Mouse (Mus musculus) heart, embryonic 11.5 days (tissue): Measurements from ENCODE around the gene Casp4. TPM values are rescaled to one million over a fixed set of nuclear protein-coding genes. Genes with fewer than 3 reads are reported as not detected.

Experiments
- ATAC-seq: fragments of 200-750 bp; cut with Nextera tagmentation; replicated peaks from 2 replicates; pipeline ENCODE4 v1.8.0; 2017; ENCODE audit warnings: moderate library complexity; ENCODE audit not compliant: insufficient number of reproducible peaks, low FRiP score, low TSS enrichment
- H3K27ac ChIP-seq: fragments of 300-500 bp; sonication (generic); 2 replicates; pipeline ENCODE4 v1.5.1; 2014; ENCODE audit warnings: mild to moderate bottlenecking, low read depth, low read length
- H3K27me3 ChIP-seq: fragments of 300-500 bp; sonication (generic); 2 replicates; pipeline ENCODE4 v1.6.1; 2014; ENCODE audit warnings: mild to moderate bottlenecking, low read length, mixed read lengths; ENCODE audit not compliant: control insufficient read depth, insufficient read depth
- H3K36me3 ChIP-seq: fragments of 300-500 bp; sonication (generic); 2 replicates; pipeline ENCODE4 v1.6.1; 2014; ENCODE audit warnings: mild to moderate bottlenecking, low read length, moderate library complexity, mixed read lengths; ENCODE audit not compliant: control insufficient read depth, insufficient read depth
- H3K4me1 ChIP-seq: fragments of 300-500 bp; sonication (generic); 2 replicates; pipeline ENCODE4 v1.6.1; 2014; ENCODE audit warnings: low read length; ENCODE audit not compliant: control insufficient read depth, insufficient read depth
- H3K4me2 ChIP-seq: fragments of 300-500 bp; sonication (generic); 2 replicates; pipeline ENCODE4 v1.6.1; 2014; ENCODE audit warnings: mild to moderate bottlenecking, moderate library complexity
- H3K4me3 ChIP-seq: fragments of 300-500 bp; sonication (generic); 2 replicates; pipeline ENCODE4 v1.5.1; 2014; ENCODE audit warnings: low read depth, low read length
- H3K9ac ChIP-seq: fragments of 300-500 bp; sonication (generic); 2 replicates; pipeline ENCODE4 v1.6.1; 2014; ENCODE audit warnings: mild to moderate bottlenecking, low read depth, low read length, moderate library complexity
- H3K9me3 ChIP-seq: fragments of 300-500 bp; sonication (generic); replicated peaks from 2 replicates; pipeline ENCODE4 v1.6.1; 2016; ENCODE audit warnings: low read length; ENCODE audit not compliant: control insufficient read depth
- WGBS: fragments of 180-500 bp; shearing (Covaris S2); extraction: QIAGEN DNeasy Blood & Tissue Kit; methylation state at CpG from one replicate; pipeline ENCODE4 v1.1.7; 2014; ENCODE audit not compliant: insufficient replicate concordance; 5-methylcytosine and 5-hydroxymethylcytosine counted together
- polyA plus RNA-seq: library from polyadenylated mRNA; unstranded; fragments of >200 nt; fragmentation: Nextera tagmentation; extraction: Ambion mirVana; gene quantifications from 2 replicates; pipeline ENCODE4 v1.2.1, GENCODE M21; 2014

Gene Casp4
- polyA plus RNA-seq, 1 experiment from 2014 or later, result 1.1 TPM

GRCm38 (mm10) chr9:5298329-5299131, 10.1 kb upstream of the Casp4 start, which contains the start of gene Casp1:
Gene Casp1 (plus strand): TSS chr9:5298517.
- WGBS, result 73% methylated on average over 11 of the region's 11 CpGs
- H3K27me3 ChIP-seq, result no peaks in the 10 kb centered on the region
- no peak within 1 kb of the TSS for H3K27ac ChIP-seq
- H3K36me3 ChIP-seq, result no peaks in the 10 kb centered on the region
- no peak within 1 kb of the TSS for H3K4me2 ChIP-seq
- H3K4me3 ChIP-seq, result no peak within 1 kb of the TSS
- no peaks in the 10 kb centered on the region for H3K9me3 ChIP-seq
- no peak within 1 kb of the TSS for H3K9ac ChIP-seq
- no peak for ATAC-seq
- no peaks in the 10 kb centered on the region for H3K4me1 ChIP-seq

GRCm38 (mm10) chr9:5299132-5299381, 9.6 kb upstream of the Casp4 start:
- H3K9me3 ChIP-seq, result no peaks in the 10 kb centered on the region
- no peak overlapping the region for H3K4me2 ChIP-seq
- H3K27me3 ChIP-seq, result no peaks in the 10 kb centered on the region
- no peaks in the 10 kb centered on the region for H3K36me3 ChIP-seq
- H3K9ac ChIP-seq, result no peak overlapping the region
- WGBS, result 72% methylated on average over 2 of the region's 2 CpGs
- H3K4me3 ChIP-seq, result no peak overlapping the region
- ATAC-seq, result no peak
- no peaks in the 10 kb centered on the region for H3K4me1 ChIP-seq
- no peak overlapping the region for H3K27ac ChIP-seq

- no peak for ATAC-seq
- Histone ChIP-seq H3K4me1 (no peaks in the 10 kb centered on the region), H3K9me3 (no peaks in the 10 kb centered on the region), H3K4me2 (no peak overlapping the region), H3K4me3 (no peak overlapping the region), H3K9ac (no peak overlapping the region), H3K27me3 (no peaks in the 10 kb centered on the region), H3K27ac (no peak overlapping the region), H3K36me3 (no peaks in the 10 kb centered on the region)
Observed at GRCm38 (mm10) chr9:5310112-5310511, 1.5 kb downstream of the Casp4 start.

- WGBS, result 70% methylated on average over 4 of the region's 4 CpGs
- H3K27me3 ChIP-seq, result no peaks in the 10 kb centered on the region
- H3K4me3 ChIP-seq, result no peak overlapping the region
- no peaks in the 10 kb centered on the region for H3K36me3 ChIP-seq
- H3K4me1 ChIP-seq, result no peaks in the 10 kb centered on the region
- no peak for ATAC-seq
- no peak overlapping the region for H3K4me2 ChIP-seq
- H3K9me3 ChIP-seq, result no peaks in the 10 kb centered on the region
- H3K27ac ChIP-seq, result no peak overlapping the region
- H3K9ac ChIP-seq, result no peak overlapping the region
Observed at GRCm38 (mm10) chr9:5311435-5311834, 2.8 kb downstream of the Casp4 start.

GRCm38 (mm10) chr9:5328204-5328603, 19.6 kb downstream of the Casp4 start:
- Histone ChIP-seq H3K4me3 (no peak overlapping the region), H3K27me3 (no peaks in the 10 kb centered on the region), H3K36me3 (no peaks in the 10 kb centered on the region), H3K4me2 (no peak overlapping the region), H3K9me3 (no peaks in the 10 kb centered on the region), H3K27ac (no peak overlapping the region), H3K9ac (no peak overlapping the region), H3K4me1 (no peaks in the 10 kb centered on the region)
- no peak for ATAC-seq
- WGBS, result 57% methylated on average over 3 of the region's 3 CpGs

GRCm38 (mm10) chr9:5332441-5332840, 23.8 kb downstream of the Casp4 start:
- H3K9me3 ChIP-seq, result no peaks in the 10 kb centered on the region
- H3K4me3 ChIP-seq, result no peak overlapping the region
- no peaks in the 10 kb centered on the region for H3K27me3 ChIP-seq
- H3K4me2 ChIP-seq, result no peak overlapping the region
- H3K36me3 ChIP-seq, result no peaks in the 10 kb centered on the region
- no peaks in the 10 kb centered on the region for H3K4me1 ChIP-seq
- no peak for ATAC-seq
- H3K9ac ChIP-seq, result no peak overlapping the region
- H3K27ac ChIP-seq, result no peak overlapping the region

- ATAC-seq, result no peak
- Histone ChIP-seq H3K9ac (no peak overlapping the region), H3K27ac (no peak overlapping the region), H3K4me2 (no peak overlapping the region), H3K27me3 (no peaks in the 10 kb centered on the region), H3K9me3 (no peaks in the 10 kb centered on the region), H3K4me3 (no peak overlapping the region), H3K4me1 (no peaks in the 10 kb centered on the region), H3K36me3 (no peaks in the 10 kb centered on the region)
- WGBS, result 84% methylated on average over 1 of the region's 1 CpGs
Observed at GRCm38 (mm10) chr9:5333422-5333821, 24.8 kb downstream of the Casp4 start.

- no peaks in the 10 kb centered on the region for H3K4me1 ChIP-seq
- no peaks in the 10 kb centered on the region for H3K9me3 ChIP-seq
- ATAC-seq, result no peak
- no peaks in the 10 kb centered on the region for H3K27me3 ChIP-seq
- H3K27ac ChIP-seq, result no peak overlapping the region
- 43% methylated on average over 1 of the region's 1 CpGs for WGBS
- H3K36me3 ChIP-seq, result no peaks in the 10 kb centered on the region
- H3K4me3 ChIP-seq, result no peak overlapping the region
- H3K9ac ChIP-seq, result no peak overlapping the region
- H3K4me2 ChIP-seq, result no peak overlapping the region
Observed at GRCm38 (mm10) chr9:5343092-5343491, 34.5 kb downstream of the Casp4 start.

GRCm38 (mm10) chr9:5344090-5344489, 35.5 kb downstream of the Casp4 start:
- 83% methylated on average over 4 of the region's 4 CpGs for WGBS
- H3K36me3 ChIP-seq, result no peaks in the 10 kb centered on the region
- no peaks in the 10 kb centered on the region for H3K27me3 ChIP-seq
- ATAC-seq, result no peak
- no peak overlapping the region for H3K4me3 ChIP-seq
- no peak overlapping the region for H3K9ac ChIP-seq
- no peaks in the 10 kb centered on the region for H3K4me1 ChIP-seq
- H3K27ac ChIP-seq, result no peak overlapping the region
- H3K9me3 ChIP-seq, result no peaks in the 10 kb centered on the region
- no peak overlapping the region for H3K4me2 ChIP-seq
